ENCODE assay signal across 28 mouse cellular contexts in the genomic region with DNA sequence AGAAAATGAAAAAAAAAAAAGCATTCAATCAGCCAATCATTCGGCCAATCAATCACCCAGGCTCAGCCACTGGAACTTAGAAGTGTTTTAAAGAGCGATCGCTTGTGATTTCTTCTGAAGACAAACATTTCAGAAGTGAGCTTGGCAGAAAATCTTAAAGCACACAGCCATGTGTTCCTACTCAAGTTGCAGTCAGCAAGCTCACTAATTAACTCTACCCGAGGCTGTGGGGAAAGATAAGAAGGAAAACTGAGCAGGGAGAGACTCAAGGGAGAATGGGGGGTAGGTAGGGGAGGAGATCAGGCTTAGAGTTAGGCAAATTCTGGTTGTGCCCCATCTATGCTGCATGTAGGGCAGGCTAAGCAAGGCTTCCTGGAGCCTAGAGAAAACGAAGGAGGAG. TPM values are rescaled to one million over a fixed set of nuclear protein-coding genes. Genes with fewer than 3 reads are reported as not detected.
DNase-seq lines count a peak whose midpoint lies in the region; ATAC-seq and TF ChIP-seq lines count a peak whose summit lies in the region.
"Had no signal": no experiment of that assay in that cellular context is flagged by ENCODE, and none has a peak within 500 bp of the region (broad histone marks: within the 10 kb centered on the region; RNA-seq: fewer than 3 reads in every experiment).

No protein-coding gene starts in this region.

- DNase-seq in frontal cortex, postnatal 10 days (ENCODE audit: low spot score in 2 of 2), result no peak
- peak; percentile 34 for DNase-seq in 3T3-L1 (ENCODE audit: low read depth, low spot score)
- peak; percentile 35 for DNase-seq in brain, embryonic 14.5 days (ENCODE audit: low read depth)
- DNase-seq in embryonic facial prominence, embryonic 14.5 days (ENCODE audit: low spot score), result peak; percentile 71
- no peak for DNase-seq in cerebellum, adult 9-11 months
- DNase-seq: adrenal gland, adult 2 months; B cell, adult 2 months; cerebellum, adult 8-10 months; gastrocnemius, postnatal 14 days; heart, adult 11 months; heart, postnatal 14 days; kidney, postnatal 4 days; liver, embryonic 13.5 days; lung, postnatal 14 days; thymus, adult 2 months had no signal

- H3K27me3 ChIP-seq in embryonic facial prominence, embryonic 14.5 days (replicated peaks; ENCODE audit: control insufficient read depth, insufficient read depth, low read length), result no peaks in the 10 kb centered on the region
- no peaks in the 10 kb centered on the region for H3K27me3 ChIP-seq in midbrain, embryonic 15.5 days (replicated peaks)
- H3K27me3 ChIP-seq: CH12.LX; forebrain, embryonic 12.5 days; kidney, embryonic 15.5 days; liver, embryonic 13.5 days; stomach, embryonic 15.5 days had no signal

- TF ChIP-seq CTCF in brain, embryonic 14.5 days (IDR thresholded peaks at IDR 0.05; ENCODE audit: borderline replicate concordance, extremely low read depth, insufficient read depth, insufficient read length), result no peak

- H3K9me3 ChIP-seq in embryonic facial prominence, embryonic 14.5 days (ENCODE audit: control insufficient read depth, low read length), result no peaks in the 10 kb centered on the region
- no peaks in the 10 kb centered on the region for H3K9me3 ChIP-seq in midbrain, embryonic 15.5 days
- H3K9me3 ChIP-seq: forebrain, embryonic 12.5 days; G1E; kidney, embryonic 15.5 days; liver, embryonic 13.5 days; midbrain, embryonic 12.5 days; stomach, embryonic 15.5 days had no signal

- H3K36me3 ChIP-seq in embryonic facial prominence, embryonic 14.5 days (ENCODE audit: control insufficient read depth, insufficient read depth, low read length), result no peaks in the 10 kb centered on the region
- no peaks in the 10 kb centered on the region for H3K36me3 ChIP-seq in midbrain, embryonic 15.5 days (replicated peaks)
- H3K36me3 ChIP-seq: forebrain, embryonic 12.5 days; G1E; kidney, embryonic 15.5 days; liver, embryonic 13.5 days; midbrain, embryonic 12.5 days; stomach, embryonic 15.5 days had no signal

- H3K4me2 ChIP-seq in embryonic facial prominence, embryonic 14.5 days (ENCODE audit: low read depth, low read length), result no peak overlapping the region
- H3K4me2 ChIP-seq in midbrain, embryonic 15.5 days, result no peak overlapping the region
- H3K4me2 ChIP-seq: forebrain, embryonic 12.5 days; heart, embryonic 11.5 days; kidney, embryonic 15.5 days; liver, embryonic 13.5 days; midbrain, embryonic 12.5 days; stomach, embryonic 15.5 days had no signal

- H3K27ac ChIP-seq in embryonic facial prominence, embryonic 14.5 days (replicated peaks; ENCODE audit: low read depth, low read length), result no peak overlapping the region
- no peak overlapping the region for H3K27ac ChIP-seq in midbrain, embryonic 15.5 days
- H3K27ac ChIP-seq: forebrain, embryonic 12.5 days; hindbrain, postnatal 0 days; kidney, embryonic 15.5 days; left cerebral cortex, adult 2 months; liver, embryonic 13.5 days; midbrain, embryonic 12.5 days; stomach, embryonic 15.5 days had no signal

- H3K4me1 ChIP-seq in embryonic facial prominence, embryonic 14.5 days (ENCODE audit: control insufficient read depth, insufficient read depth, low read length), result peaks cover 5% of the 10 kb centered on the region; the same call in 1 of the 2 replicates
- H3K4me1 ChIP-seq in midbrain, embryonic 15.5 days, result no peaks in the 10 kb centered on the region
- H3K4me1 ChIP-seq: forebrain, embryonic 12.5 days; kidney, embryonic 15.5 days; liver, embryonic 13.5 days; stomach, embryonic 15.5 days had no signal

- peak; percentile 83 for ATAC-seq in frontal cortex, adult (ENCODE audit: low TSS enrichment)
- no peak for ATAC-seq in embryonic facial prominence, embryonic 14.5 days (ENCODE audit: low read depth)
- ATAC-seq in midbrain, embryonic 15.5 days (replicated peaks), result no peak
- ATAC-seq: hindbrain, postnatal 0 days; intestine, embryonic 16.5 days had no signal

- H3K4me3 ChIP-seq in embryonic facial prominence, embryonic 14.5 days (ENCODE audit: low read depth, low read length), result no peak overlapping the region
- no peak overlapping the region for H3K4me3 ChIP-seq in midbrain, embryonic 15.5 days
- H3K4me3 ChIP-seq: forebrain, embryonic 12.5 days; kidney, embryonic 15.5 days; left cerebral cortex, adult 2 months; liver, embryonic 13.5 days; midbrain, embryonic 12.5 days; stomach, embryonic 15.5 days had no signal

- no peak overlapping the region for H3K9ac ChIP-seq in embryonic facial prominence, embryonic 14.5 days (ENCODE audit: low read depth, low read length)
- no peak overlapping the region for H3K9ac ChIP-seq in midbrain, embryonic 15.5 days
- H3K9ac ChIP-seq: forebrain, embryonic 12.5 days; kidney, embryonic 15.5 days; liver, embryonic 13.5 days; midbrain, embryonic 12.5 days; stomach, embryonic 15.5 days had no signal

- TF ChIP-seq POLR2A in brain, embryonic 14.5 days (IDR thresholded peaks at IDR 0.05; ENCODE audit: borderline replicate concordance, extremely low read depth, insufficient read depth, insufficient read length, poor library complexity, severe bottlenecking), result no peak

- WGBS in embryonic facial prominence, embryonic 14.5 days, result 14% methylated on average over 5 of the region's 5 CpGs
- WGBS in midbrain, embryonic 15.5 days, result 43% methylated on average over 5 of the region's 5 CpGs

RNA-seq across cellular contexts. Expression of a gene that starts 53.2 kb away (rescaled TPM):
- polyA plus RNA-seq in brain, embryonic 14.5 days (2012; rRNA removed), result 0.22 and 0.28 TPM in 2 replicates
- not detected in 2 replicates for polyA plus RNA-seq in embryonic facial prominence, embryonic 14.5 days (2014; fragmentation: Nextera tagmentation; extraction: Ambion mirVana)
- polyA plus RNA-seq in midbrain, embryonic 15.5 days (2015; fragmentation: Nextera tagmentation; extraction: Ambion mirVana), result 0.66 and 0.76 TPM in 2 replicates
- polyA plus RNA-seq: adrenal gland, adult 2 months; forebrain, embryonic 12.5 days; G1E; heart, embryonic 11.5 days; hindbrain, embryonic 11.5 days; intestine, embryonic 16.5 days; kidney, embryonic 15.5 days; liver, embryonic 13.5 days; stomach, embryonic 15.5 days had no signal

Comparison
In these comparisons a context has a peak if more than half of its experiments do, and no peak if none do; other contexts are left out.
1. DNase-seq: peak in 3T3-L1 (single experiment), brain, embryonic 14.5 days (single experiment) and embryonic facial prominence, embryonic 14.5 days (single experiment); none in frontal cortex, postnatal 10 days (0 of 2) and cerebellum, adult 9-11 months (single experiment).